ENCODE assay signal across 12 mouse cellular contexts in genomic region chr1:153977963-153978726, GRCm38 (mm10).
DNase-seq lines count a peak whose midpoint lies in the region; ATAC-seq lines count a peak whose summit lies in the region.
"Had no signal": no experiment of that assay in that cellular context is flagged by ENCODE, and none has a peak within 500 bp of the region (broad histone marks: within the 10 kb centered on the region; RNA-seq: fewer than 3 reads in every experiment).

No protein-coding gene starts in this region.

- H3K4me3 ChIP-seq in forebrain, embryonic 16.5 days (replicated peaks; ENCODE audit: low read length): no peak overlapping the region
- no peak overlapping the region for H3K4me3 ChIP-seq in limb, embryonic 11.5 days (ENCODE audit: low read depth, low read length)
- H3K4me3 ChIP-seq in neural tube, embryonic 15.5 days (replicated peaks): no peak overlapping the region
- H3K4me3 ChIP-seq: gastrocnemius, adult 2 months; myocyte had no signal

- ATAC-seq in forebrain, embryonic 16.5 days: peak; percentile 81
- peak; percentile 65; the same call in 1 of the 2 replicates for ATAC-seq in limb, embryonic 11.5 days (ENCODE audit: insufficient number of reproducible peaks, low FRiP score, low TSS enrichment, low read depth)
- peak; percentile 57; the same call in 1 of the 2 replicates for ATAC-seq in neural tube, embryonic 15.5 days (ENCODE audit: low FRiP score)

- no peaks in the 10 kb centered on the region for H3K27me3 ChIP-seq in forebrain, embryonic 16.5 days (replicated peaks; ENCODE audit: control insufficient read depth, insufficient read depth, low read length)
- no peaks in the 10 kb centered on the region for H3K27me3 ChIP-seq in limb, embryonic 11.5 days (ENCODE audit: control insufficient read depth, insufficient read depth, low read length)
- no peaks in the 10 kb centered on the region for H3K27me3 ChIP-seq in neural tube, embryonic 15.5 days (replicated peaks)

- H3K36me3 ChIP-seq in forebrain, embryonic 16.5 days (ENCODE audit: control insufficient read depth, insufficient read depth): no peaks in the 10 kb centered on the region
- no peaks in the 10 kb centered on the region for H3K36me3 ChIP-seq in limb, embryonic 11.5 days (ENCODE audit: control insufficient read depth, insufficient read depth, low read length)
- no peaks in the 10 kb centered on the region for H3K36me3 ChIP-seq in neural tube, embryonic 15.5 days

- H3K9me3 ChIP-seq in forebrain, embryonic 16.5 days (ENCODE audit: control insufficient read depth, low read length): no peaks in the 10 kb centered on the region
- H3K9me3 ChIP-seq in limb, embryonic 11.5 days (ENCODE audit: control insufficient read depth, low read length): no peaks in the 10 kb centered on the region
- no peaks in the 10 kb centered on the region for H3K9me3 ChIP-seq in neural tube, embryonic 15.5 days (replicated peaks)

- WGBS in forebrain, embryonic 16.5 days: 5% methylated on average over 5 of the region's 5 CpGs
- WGBS in limb, embryonic 11.5 days: 53% methylated on average over 5 of the region's 5 CpGs
- WGBS in neural tube, embryonic 15.5 days: 17% methylated on average over 5 of the region's 5 CpGs

- no peak overlapping the region for H3K27ac ChIP-seq in forebrain, embryonic 16.5 days (ENCODE audit: low read length)
- no peak overlapping the region; the same call in 1 of the 2 replicates for H3K27ac ChIP-seq in limb, embryonic 11.5 days (replicated peaks; ENCODE audit: low read depth, low read length)
- H3K27ac ChIP-seq in neural tube, embryonic 15.5 days (replicated peaks): no peak overlapping the region
- H3K27ac ChIP-seq: gastrocnemius, adult 2 months; liver, embryonic 14.5 days had no signal

- no peak overlapping the region for H3K4me2 ChIP-seq in forebrain, embryonic 16.5 days (ENCODE audit: low read length)
- no peak overlapping the region for H3K4me2 ChIP-seq in limb, embryonic 11.5 days (ENCODE audit: low read depth, severe bottlenecking)
- H3K4me2 ChIP-seq in neural tube, embryonic 15.5 days: no peak overlapping the region

- DNase-seq in retina, postnatal 1 day: peak; percentile 56
- DNase-seq in retina, embryonic 14.5 days (ENCODE audit: low spot score): no peak
- DNase-seq in limb, embryonic 11.5 days (ENCODE audit: low spot score): peak; percentile 40
- DNase-seq in thymus, adult 18-20 months: no peak
- no peak for DNase-seq in gastrocnemius, postnatal 10 days
- no peak for DNase-seq in kidney, postnatal 25 days
- DNase-seq: cerebellum, postnatal 36 days; gastrocnemius, adult 2 months had no signal

- H3K4me1 ChIP-seq in forebrain, embryonic 16.5 days (replicated peaks; ENCODE audit: control insufficient read depth, insufficient read depth, low read length): no peaks in the 10 kb centered on the region; the same call in 1 of the 2 replicates
- H3K4me1 ChIP-seq in limb, embryonic 11.5 days (ENCODE audit: control insufficient read depth, insufficient read depth, low read length): no peaks in the 10 kb centered on the region
- no peaks in the 10 kb centered on the region for H3K4me1 ChIP-seq in neural tube, embryonic 15.5 days

- no peak overlapping the region for H3K9ac ChIP-seq in forebrain, embryonic 16.5 days (replicated peaks; ENCODE audit: low read depth, low read length)
- no peak overlapping the region for H3K9ac ChIP-seq in limb, embryonic 11.5 days (ENCODE audit: low read length)
- H3K9ac ChIP-seq in neural tube, embryonic 15.5 days (replicated peaks): no peak overlapping the region
- H3K9ac ChIP-seq: liver, embryonic 14.5 days had no signal

Comparison
In these comparisons a context has a peak if more than half of its experiments do, and no peak if none do; other contexts are left out.
1. DNase-seq: peak in retina, postnatal 1 day (single experiment) and limb, embryonic 11.5 days (single experiment); none in retina, embryonic 14.5 days (single experiment), thymus, adult 18-20 months (0 of 2), gastrocnemius, postnatal 10 days (single experiment) and kidney, postnatal 25 days (0 of 2).
2. Peak in every context shown above with its lines, with median percentiles within 50 percentile points of each other: ATAC-seq.